Mouse (Mus musculus) gastrocnemius, postnatal 14 days (tissue): Measurements from ENCODE around the gene Unc50. TPM values are rescaled to one million over a fixed set of nuclear protein-coding genes. Genes with fewer than 3 reads are reported as not detected.

Experiments
- DNase-seq: peaks from one replicate; pipeline ENCODE4 v3.0.0; 2021; ENCODE audit warnings: mixed read lengths
- intact Hi-C: fragments of 180-260 bp; cut with DNase I; formaldehyde crosslinking; loops from one replicate; pipeline ENCODE4 v1.15.1; 2025; ENCODE audit warnings: low total_unique reads
- total RNA-seq, 2 experiments: library from RNA; stranded (reverse); gene quantifications; 2 replicates each; pipeline ENCODE4 v1.2.3; 2021

Unc50 gene
- total RNA-seq, 2 experiments from 2014 or later, result 19.7 to 20.2 TPM

- intact Hi-C loops, result no loop called here
- no peak for DNase-seq
These were observed 6.5 kb downstream of the Unc50 start for GRCm38 (mm10) chr1:37436419-37436818.

GRCm38 (mm10) chr1:37442848-37443835 lies 13.2 kb downstream of the Unc50 start:
- intact Hi-C loops, result loop anchor here (10.0 kb wide), 1 partner anchor 192 kb away; no protein-coding TSS in a partner anchor
- no peak for DNase-seq

GRCm38 (mm10) chr1:37448361-37449095 lies 18.6 kb downstream of the Unc50 start:
- intact Hi-C loops, result loop anchor here (10.0 kb wide), 1 partner anchor 186 kb away; no protein-coding TSS in a partner anchor
- peak; percentile 60 for DNase-seq

GRCm38 (mm10) chr1:37451270-37451669 lies 21.3 kb downstream of the Unc50 start:
- intact Hi-C loops, result no loop called here
- no peak for DNase-seq

- intact Hi-C loops, result no loop called here
- DNase-seq, result no peak
These were observed 27.6 kb downstream of the Unc50 start for GRCm38 (mm10) chr1:37457546-37457945.

- no peak for DNase-seq
- intact Hi-C loops, result no loop called here
These were observed 35.0 kb downstream of the Unc50 start for GRCm38 (mm10) chr1:37464878-37465452.

GRCm38 (mm10) chr1:37466322-37466995 lies 36.5 kb downstream of the Unc50 start:
- DNase-seq, result no peak
- intact Hi-C loops, result no loop called here

GRCm38 (mm10) chr1:37467806-37468205 lies 37.9 kb downstream of the Unc50 start:
- intact Hi-C loops, result no loop called here
- no peak for DNase-seq

- intact Hi-C loops, result no loop called here
- no peak for DNase-seq
These were observed 39.1 kb downstream of the Unc50 start for GRCm38 (mm10) chr1:37469007-37469406.

GRCm38 (mm10) chr1:37471179-37472148 lies 41.5 kb downstream of the Unc50 start:
- intact Hi-C loops, result loop anchor here (10.0 kb wide), 1 partner anchor 163 kb away; no protein-coding TSS in a partner anchor
- DNase-seq, result no peak

- intact Hi-C loops, result loop anchor here (10.0 kb wide), 1 partner anchor 162 kb away; no protein-coding TSS in a partner anchor
These were observed 43.3 kb downstream of the Unc50 start for GRCm38 (mm10) chr1:37473251-37473650.

GRCm38 (mm10) chr1:37474046-37474445 lies 44.1 kb downstream of the Unc50 start:
- intact Hi-C loops, result loop anchor here (10.0 kb wide), 1 partner anchor 161 kb away; no protein-coding TSS in a partner anchor
- no peak for DNase-seq

More at GRCm38 (mm10) chr1:37473251-37473650, 43.3 kb downstream of the Unc50 start:
- DNase-seq, result no peak

GRCm38 (mm10) chr1:37474634-37475190 lies 44.8 kb downstream of the Unc50 start:
- no peak for DNase-seq
- intact Hi-C loops, result loop anchor here (10.0 kb wide), 1 partner anchor 160 kb away; no protein-coding TSS in a partner anchor

GRCm38 (mm10) chr1:37475312-37475711 lies 45.4 kb downstream of the Unc50 start:
- DNase-seq, result no peak
- intact Hi-C loops, result loop anchor here (10.0 kb wide), 1 partner anchor 159 kb away; no protein-coding TSS in a partner anchor

- intact Hi-C loops, result loop anchor here (10.0 kb wide), 1 partner anchor 158 kb away; no protein-coding TSS in a partner anchor
- no peak for DNase-seq
These were observed 47.3 kb downstream of the Unc50 start for GRCm38 (mm10) chr1:37477250-37477649.

- intact Hi-C loops, result loop anchor here (10.0 kb wide), 1 partner anchor 157 kb away; no protein-coding TSS in a partner anchor
These were observed 48.0 kb downstream of the Unc50 start for GRCm38 (mm10) chr1:37477928-37478327.

GRCm38 (mm10) chr1:37478416-37478815 lies 48.5 kb downstream of the Unc50 start:
- no peak for DNase-seq
- intact Hi-C loops, result loop anchor here (10.0 kb wide), 1 partner anchor 156 kb away; no protein-coding TSS in a partner anchor

More at GRCm38 (mm10) chr1:37477928-37478327, 48.0 kb downstream of the Unc50 start:
- no peak for DNase-seq
